Mouse (Mus musculus) 3T3-L1 (cell line): ENCODE data around the gene Cps1.

Experiments used
- DNase-seq: peaks from one replicate; pipeline ENCODE4 v3.0.0-alpha.2; 2015; ENCODE audit warnings: low read depth, low spot score

Cps1 gene

GRCm38 (mm10) chr1:67122797-67123196, at the start of gene Cps1:
Gene Cps1 (plus strand): TSS chr1:67123026.
- DNase-seq = no peak

GRCm38 (mm10) chr1:67077739-67078138, 45.1 kb upstream of the Cps1 start:
- DNase-seq = no peak

- no peak for DNase-seq
Measured at GRCm38 (mm10) chr1:67078666-67079065, 44.2 kb upstream of the Cps1 start.

GRCm38 (mm10) chr1:67079146-67079545, 43.7 kb upstream of the Cps1 start:
- no peak for DNase-seq

- DNase-seq = no peak
Measured at GRCm38 (mm10) chr1:67092473-67092872, 30.4 kb upstream of the Cps1 start.

GRCm38 (mm10) chr1:67099215-67099614, 23.6 kb upstream of the Cps1 start:
- DNase-seq = no peak

GRCm38 (mm10) chr1:67103476-67104248, 19.2 kb upstream of the Cps1 start:
- no peak for DNase-seq

GRCm38 (mm10) chr1:67111621-67112298, 11.1 kb upstream of the Cps1 start:
- no peak for DNase-seq

GRCm38 (mm10) chr1:67113343-67114030, 9.3 kb upstream of the Cps1 start:
- DNase-seq = peak; percentile 9

GRCm38 (mm10) chr1:67116571-67116970, 6.3 kb upstream of the Cps1 start:
- no peak for DNase-seq

- DNase-seq = no peak
Measured at GRCm38 (mm10) chr1:67117778-67118177, 5.0 kb upstream of the Cps1 start.

GRCm38 (mm10) chr1:67125433-67125832, 2.6 kb downstream of the Cps1 start:
- no peak for DNase-seq

- DNase-seq = peak; percentile 52
Measured at GRCm38 (mm10) chr1:67143939-67144338, 21.1 kb downstream of the Cps1 start.

- no peak for DNase-seq
Measured at GRCm38 (mm10) chr1:67151246-67151645, 28.4 kb downstream of the Cps1 start.

GRCm38 (mm10) chr1:67167283-67167682, 44.5 kb downstream of the Cps1 start:
- no peak for DNase-seq

GRCm38 (mm10) chr1:67181165-67181564, 58.3 kb downstream of the Cps1 start:
- peak; percentile 73 for DNase-seq

- no peak for DNase-seq
Measured at GRCm38 (mm10) chr1:67182201-67182600, 59.4 kb downstream of the Cps1 start.

GRCm38 (mm10) chr1:67183532-67183931, 60.7 kb downstream of the Cps1 start:
- DNase-seq = no peak

- DNase-seq = no peak
Measured at GRCm38 (mm10) chr1:67184134-67184533, 61.3 kb downstream of the Cps1 start.

GRCm38 (mm10) chr1:67197335-67197734, 74.5 kb downstream of the Cps1 start:
- DNase-seq = no peak

GRCm38 (mm10) chr1:67218339-67218944, 95.6 kb downstream of the Cps1 start:
- DNase-seq = peak; percentile 13

- DNase-seq = no peak
Measured at GRCm38 (mm10) chr1:67223666-67224065, 100.8 kb downstream of the Cps1 start.
